Mouse (Mus musculus): ENCODE measurements around the gene Pus1. TPM values are rescaled to one million over a fixed set of nuclear protein-coding genes. Genes with fewer than 3 reads are reported as not detected.
"Not testable (repeated sequence)": the region's sequence is repeated elsewhere in the genome, so short reads cannot be mapped to it uniquely, and the experiment has no call there.

Pus1 gene
- total RNA-seq, 2 experiments from 2014 or later = 74.3 to 82.3 TPM

- ATAC-seq (replicated peaks; ENCODE audit: low FRiP score, low TSS enrichment, poor library complexity, severe bottlenecking) = 0 out of 2 replicates have a peak, but pooled peaks have one; percentile 39
Observed at GRCm38 (mm10) chr5:110786081-110786835, 5.8 kb upstream of the Pus1 start.

- ATAC-seq (replicated peaks; ENCODE audit: low FRiP score, low TSS enrichment, poor library complexity, severe bottlenecking) = no peak
Observed at GRCm38 (mm10) chr5:110783150-110783549, 2.7 kb upstream of the Pus1 start.

- ATAC-seq (replicated peaks; ENCODE audit: low FRiP score, low TSS enrichment, poor library complexity, severe bottlenecking) = no peak
Observed at GRCm38 (mm10) chr5:110781529-110782238, 1.2 kb upstream of the Pus1 start.

GRCm38 (mm10) chr5:110780761-110781528, 486 bp upstream of the Pus1 start:
- ATAC-seq (replicated peaks; ENCODE audit: low FRiP score, low TSS enrichment, poor library complexity, severe bottlenecking) = peak; percentile 43

- no peak for ATAC-seq (replicated peaks; ENCODE audit: low FRiP score, low TSS enrichment, poor library complexity, severe bottlenecking)
Observed at GRCm38 (mm10) chr5:110779276-110779997, 1.0 kb downstream of the Pus1 start.

GRCm38 (mm10) chr5:110778263-110778662, 2.2 kb downstream of the Pus1 start:
- no peak for ATAC-seq (replicated peaks; ENCODE audit: low FRiP score, low TSS enrichment, poor library complexity, severe bottlenecking)

- ATAC-seq (replicated peaks; ENCODE audit: low FRiP score, low TSS enrichment, poor library complexity, severe bottlenecking) = no peak
Observed at GRCm38 (mm10) chr5:110776141-110776540, 4.3 kb downstream of the Pus1 start.

GRCm38 (mm10) chr5:110774511-110774910, 5.9 kb downstream of the Pus1 start:
- ATAC-seq (replicated peaks; ENCODE audit: low FRiP score, low TSS enrichment, poor library complexity, severe bottlenecking) = no peak

- not testable (repeated sequence) for ATAC-seq (replicated peaks; ENCODE audit: low FRiP score, low TSS enrichment, poor library complexity, severe bottlenecking)
Observed at GRCm38 (mm10) chr5:110772945-110773344, 7.5 kb downstream of the Pus1 start.

- ATAC-seq (replicated peaks; ENCODE audit: low FRiP score, low TSS enrichment, poor library complexity, severe bottlenecking) = peak; percentile 95
Observed at GRCm38 (mm10) chr5:110770448-110771158, 9.9 kb downstream of the Pus1 start, which contains the start of gene Ep400. Gene Ep400 (minus strand): TSS chr5:110770717.

GRCm38 (mm10) chr5:110770031-110770445, 10.4 kb downstream of the Pus1 start:
- no peak for ATAC-seq (replicated peaks; ENCODE audit: low FRiP score, low TSS enrichment, poor library complexity, severe bottlenecking)

- ATAC-seq (replicated peaks; ENCODE audit: low FRiP score, low TSS enrichment, poor library complexity, severe bottlenecking) = peak; percentile 35
Observed at GRCm38 (mm10) chr5:110769272-110769671, 11.2 kb downstream of the Pus1 start.

GRCm38 (mm10) chr5:110763890-110764289, 16.6 kb downstream of the Pus1 start:
- no peak for ATAC-seq (replicated peaks; ENCODE audit: low FRiP score, low TSS enrichment, poor library complexity, severe bottlenecking)

- no peak for ATAC-seq (replicated peaks; ENCODE audit: low FRiP score, low TSS enrichment, poor library complexity, severe bottlenecking)
Observed at GRCm38 (mm10) chr5:110745021-110745420, 35.4 kb downstream of the Pus1 start.

GRCm38 (mm10) chr5:110739496-110740275, 40.8 kb downstream of the Pus1 start:
- no peak for ATAC-seq (replicated peaks; ENCODE audit: low FRiP score, low TSS enrichment, poor library complexity, severe bottlenecking)

GRCm38 (mm10) chr5:110735606-110736005, 44.9 kb downstream of the Pus1 start:
- peak; percentile 47 for ATAC-seq (replicated peaks; ENCODE audit: low FRiP score, low TSS enrichment, poor library complexity, severe bottlenecking)

GRCm38 (mm10) chr5:110733231-110733823, 47.1 kb downstream of the Pus1 start:
- ATAC-seq (replicated peaks; ENCODE audit: low FRiP score, low TSS enrichment, poor library complexity, severe bottlenecking) = no peak

- no peak for ATAC-seq (replicated peaks; ENCODE audit: low FRiP score, low TSS enrichment, poor library complexity, severe bottlenecking)
Observed at GRCm38 (mm10) chr5:110731227-110731626, 49.2 kb downstream of the Pus1 start.
